Mouse (Mus musculus) layer of hippocampus, adult 9-11 months (tissue): ENCODE measurements around the gene Hexb.
A peak's percentile ranks its signal among the peaks of the same experiment; 100 is the strongest.

ENCODE experiments used
- DNase-seq: peaks from one replicate; pipeline ENCODE4 v3.0.0; 2022

The Hexb gene

GRCm38 (mm10) chr13:97223856-97224255 is 25.7 kb upstream of the Hexb start:
- no peak for DNase-seq

- no peak for DNase-seq
These were observed 21.9 kb upstream of the Hexb start for GRCm38 (mm10) chr13:97220022-97220421.

- DNase-seq: no peak
These were observed 18.0 kb upstream of the Hexb start for GRCm38 (mm10) chr13:97216196-97216595.

GRCm38 (mm10) chr13:97215563-97215962 is 17.4 kb upstream of the Hexb start:
- no peak for DNase-seq

GRCm38 (mm10) chr13:97214583-97215268 is 16.6 kb upstream of the Hexb start:
- DNase-seq: no peak

- no peak for DNase-seq
These were observed 10.4 kb upstream of the Hexb start for GRCm38 (mm10) chr13:97208500-97209010.

GRCm38 (mm10) chr13:97208112-97208478 is 9.9 kb upstream of the Hexb start:
- DNase-seq: no peak

- DNase-seq: no peak
These were observed 9.4 kb upstream of the Hexb start for GRCm38 (mm10) chr13:97207472-97208111.

GRCm38 (mm10) chr13:97206046-97206445 is 7.9 kb upstream of the Hexb start:
- no peak for DNase-seq

- DNase-seq: peak; percentile 93
These were observed 7.0 kb upstream of the Hexb start for GRCm38 (mm10) chr13:97205052-97205701.

GRCm38 (mm10) chr13:97201896-97202295 is 3.7 kb upstream of the Hexb start:
- no peak for DNase-seq

- no peak for DNase-seq
These were observed 2.9 kb upstream of the Hexb start for GRCm38 (mm10) chr13:97201076-97201475.

- DNase-seq: no peak
These were observed 966 bp upstream of the Hexb start for GRCm38 (mm10) chr13:97199123-97199522.

- no peak for DNase-seq
These were observed 1.3 kb downstream of the Hexb start for GRCm38 (mm10) chr13:97196925-97197218.

- DNase-seq: no peak
These were observed 1.8 kb downstream of the Hexb start for GRCm38 (mm10) chr13:97196186-97196924.

GRCm38 (mm10) chr13:97193420-97193819 is 4.7 kb downstream of the Hexb start:
- peak; percentile 83 for DNase-seq

GRCm38 (mm10) chr13:97192649-97193048 is 5.5 kb downstream of the Hexb start:
- peak; percentile 74 for DNase-seq

- peak; percentile 86 for DNase-seq
These were observed 10.5 kb downstream of the Hexb start for GRCm38 (mm10) chr13:97187693-97188092.

- DNase-seq: peak; percentile 69
These were observed 11.8 kb downstream of the Hexb start for GRCm38 (mm10) chr13:97186346-97186745.

- no peak for DNase-seq
These were observed 13.5 kb downstream of the Hexb start for GRCm38 (mm10) chr13:97184656-97185055.

GRCm38 (mm10) chr13:97184168-97184567 is 14.0 kb downstream of the Hexb start:
- DNase-seq: no peak

GRCm38 (mm10) chr13:97182821-97183220 is 15.3 kb downstream of the Hexb start:
- DNase-seq: no peak

GRCm38 (mm10) chr13:97180113-97180828 is 17.9 kb downstream of the Hexb start:
- DNase-seq: no peak
